Mouse (Mus musculus) adrenal gland, postnatal 4 days (tissue): ENCODE measurements around the gene Stfa3. TPM values are rescaled to one million over a fixed set of nuclear protein-coding genes. Genes with fewer than 3 reads are reported as not detected.
"Not testable (repeated sequence)": the region's sequence is repeated elsewhere in the genome, so short reads cannot be mapped to it uniquely, and the experiment has no call there.

Experiments
- DNase-seq, 2 experiments: peaks; one replicate each; pipeline ENCODE4 v3.0.0; 2021 to 2022; ENCODE audit warnings: low spot score in 2 of 2, mixed read lengths in 2 of 2
- long read RNA-seq, 2 experiments: library from polyadenylated mRNA; stranded (forward); transcript quantifications; one replicate each; pipeline ENCODE4 v2.0.0; 2021
- total RNA-seq, 2 experiments: library from RNA; stranded (reverse); gene quantifications; 2 replicates each; pipeline ENCODE4 v1.2.3; 2021

Stfa3 gene
- 10 to 100 TPM; 14.2 to 40.7 TPM for total RNA-seq
- long read RNA-seq, experiment 1, partial matches to known transcripts, result 0 of 2 reads
- long read RNA-seq, experiment 1, other reads (novel, unspliced or antisense), result 0 of 2 reads
- long read RNA-seq, experiment 2, partial matches to known transcripts, result 0 of 1 reads
- long read RNA-seq, experiment 2, other reads (novel, unspliced or antisense), result 0 of 1 reads

DNA sequence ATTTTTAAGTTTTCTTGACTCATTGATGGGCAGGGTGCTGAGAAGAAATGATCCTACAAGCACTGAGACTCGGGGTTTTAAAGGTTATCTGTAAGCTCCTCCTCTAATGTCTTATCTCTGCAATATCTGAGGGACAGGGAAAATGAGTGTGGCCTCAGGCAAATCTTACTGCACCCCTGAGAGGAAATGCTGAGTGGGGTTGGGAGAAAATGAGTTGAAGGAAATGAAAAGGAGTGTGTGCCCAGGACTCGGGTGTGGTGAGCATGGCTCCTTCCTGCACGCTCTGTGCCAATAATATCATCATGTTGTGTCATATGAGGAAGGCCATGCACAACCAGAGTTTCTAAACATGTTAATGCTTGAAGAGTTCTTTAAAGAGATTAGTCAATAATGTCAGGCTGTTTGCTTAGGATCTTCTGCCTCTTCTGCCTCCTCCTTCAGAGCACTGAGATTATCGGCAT lies at the start of gene Stfa3:
TSS of gene Stfa3 (minus strand) at position 51 of the 461 bp plus-strand sequence.
- DNase-seq, result no peak

DNA sequence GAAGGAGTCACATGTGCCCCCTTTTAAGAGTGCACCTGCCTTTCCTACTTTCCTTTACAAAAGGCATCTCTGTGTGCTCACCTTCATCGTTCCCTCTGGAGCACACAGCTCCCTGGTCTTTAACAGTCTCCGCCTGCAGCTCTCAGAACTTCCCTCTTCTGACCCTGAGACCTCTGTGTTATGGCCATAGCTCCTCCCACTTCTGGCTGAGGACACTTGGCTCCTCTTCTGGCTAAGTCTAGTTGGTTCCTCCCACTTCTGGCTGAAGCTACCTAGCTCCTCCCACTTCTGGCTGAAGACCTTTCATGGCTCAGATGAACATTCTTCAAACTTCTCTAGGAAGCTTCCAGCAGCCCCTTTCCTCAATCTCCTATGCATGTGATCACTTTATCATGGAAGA lies 47.1 kb upstream of the Stfa3 start:
- no peak for DNase-seq

DNA sequence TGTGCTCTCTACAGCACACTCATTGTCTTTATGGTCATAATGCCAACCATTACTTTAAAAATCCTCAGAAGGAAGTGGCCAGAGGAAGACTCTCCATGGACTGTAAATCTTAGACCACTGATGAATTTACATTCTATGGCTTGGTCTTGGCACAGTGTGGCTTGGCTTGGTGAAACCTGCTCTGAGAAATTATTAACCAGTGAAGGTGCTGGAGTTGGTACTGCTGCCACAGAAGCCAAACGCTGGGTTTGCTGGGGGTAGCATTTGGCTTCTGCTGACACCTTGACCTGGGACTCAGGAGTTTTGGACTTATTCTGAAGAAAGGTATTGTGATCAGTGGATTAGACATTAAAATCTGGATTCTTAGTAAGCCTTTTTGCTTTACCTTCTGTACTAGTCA lies 37.2 kb upstream of the Stfa3 start:
- no peak for DNase-seq

DNA sequence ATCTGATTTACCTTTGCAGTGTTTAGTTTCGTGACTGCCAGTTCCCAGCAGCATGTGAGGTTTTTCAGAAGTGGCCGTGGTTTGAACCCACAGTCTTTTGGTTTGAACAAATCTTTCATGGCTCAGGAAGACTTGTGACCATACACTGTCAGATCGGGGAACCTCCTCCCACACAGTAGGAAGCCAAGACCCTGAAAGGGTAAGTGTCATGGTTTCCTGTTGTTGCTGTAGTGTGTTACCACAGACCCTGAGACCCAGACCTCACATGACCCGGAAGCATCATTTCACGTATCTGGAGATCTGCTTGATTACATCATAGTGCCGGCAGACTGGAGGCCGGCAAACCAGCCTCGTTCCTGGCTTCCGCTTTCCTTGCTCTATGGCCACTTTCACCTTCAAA lies 21.7 kb upstream of the Stfa3 start:
- DNase-seq, result no peak

GRCm38 (mm10) chr16:36475530-36475929 lies 20.3 kb upstream of the Stfa3 start:
- no peak for DNase-seq

DNA sequence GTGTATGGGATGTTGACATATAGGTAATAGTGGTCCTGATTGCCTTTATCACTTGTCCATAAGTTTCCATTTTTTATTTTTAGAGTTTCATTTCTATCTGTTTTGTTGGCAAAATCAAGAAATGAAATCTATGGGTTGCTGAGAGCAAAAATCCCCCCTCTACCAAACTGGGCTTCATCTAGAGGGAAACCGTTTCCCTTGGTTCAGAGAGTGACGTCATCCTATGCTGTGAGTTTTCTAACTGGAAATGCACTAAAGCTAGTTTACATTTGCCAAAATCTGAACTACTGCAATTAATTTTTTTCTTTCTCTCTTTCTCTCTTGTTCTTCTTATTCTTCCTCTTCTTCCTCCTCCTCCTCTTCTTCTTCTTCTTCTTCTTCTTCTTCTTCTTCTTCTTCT lies 19.7 kb upstream of the Stfa3 start:
- DNase-seq, result no peak

DNA sequence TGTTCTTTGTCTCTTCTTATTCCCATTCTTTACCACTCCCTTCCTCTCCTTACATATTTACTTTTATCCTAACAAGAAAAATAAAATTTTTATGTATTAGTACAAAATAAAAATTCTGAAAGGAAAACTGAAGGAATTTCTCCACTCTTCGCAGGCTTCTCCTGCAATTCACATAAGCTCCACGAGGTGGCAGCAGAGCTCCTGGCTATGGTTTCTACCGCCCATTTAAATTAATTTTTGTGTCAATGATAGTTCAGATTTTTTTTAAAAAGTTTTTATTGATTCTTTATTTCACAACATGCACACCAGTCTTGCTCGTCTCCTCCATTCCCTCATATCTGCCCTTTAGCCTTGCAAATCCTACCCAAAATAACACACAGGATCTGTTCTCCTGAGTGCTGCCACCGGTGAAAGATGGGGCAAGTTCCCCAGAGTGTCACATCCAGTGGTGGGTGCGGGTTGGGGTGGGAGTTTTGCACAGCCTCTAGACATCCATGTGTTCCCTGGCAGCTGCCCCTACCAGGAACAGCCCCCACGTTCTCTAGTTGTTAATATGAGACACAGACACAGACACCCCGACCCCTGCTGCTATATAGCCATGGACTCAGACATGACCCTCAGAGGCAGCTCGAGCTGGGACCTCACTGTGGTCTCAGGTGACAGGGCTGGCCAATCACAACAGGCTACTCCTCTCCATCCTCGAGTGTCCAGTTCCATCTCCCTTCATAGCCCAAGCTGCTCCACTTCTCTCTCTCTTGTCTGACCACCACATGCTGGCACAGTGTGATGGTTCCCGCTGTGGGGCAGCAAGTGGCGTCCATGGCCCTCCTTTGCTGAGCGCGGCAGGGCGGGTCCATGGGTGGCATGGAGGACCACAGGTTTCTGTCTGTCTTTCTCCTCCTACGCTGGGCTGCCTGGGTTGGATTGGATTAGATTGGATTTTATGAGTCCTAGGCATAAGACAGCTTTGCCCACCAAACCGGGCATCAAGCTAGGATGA lies 18.3 kb upstream of the Stfa3 start:
- DNase-seq, result no peak

- no peak for DNase-seq
Measured at GRCm38 (mm10) chr16:36471066-36471633, 16.0 kb upstream of the Stfa3 start.

DNA sequence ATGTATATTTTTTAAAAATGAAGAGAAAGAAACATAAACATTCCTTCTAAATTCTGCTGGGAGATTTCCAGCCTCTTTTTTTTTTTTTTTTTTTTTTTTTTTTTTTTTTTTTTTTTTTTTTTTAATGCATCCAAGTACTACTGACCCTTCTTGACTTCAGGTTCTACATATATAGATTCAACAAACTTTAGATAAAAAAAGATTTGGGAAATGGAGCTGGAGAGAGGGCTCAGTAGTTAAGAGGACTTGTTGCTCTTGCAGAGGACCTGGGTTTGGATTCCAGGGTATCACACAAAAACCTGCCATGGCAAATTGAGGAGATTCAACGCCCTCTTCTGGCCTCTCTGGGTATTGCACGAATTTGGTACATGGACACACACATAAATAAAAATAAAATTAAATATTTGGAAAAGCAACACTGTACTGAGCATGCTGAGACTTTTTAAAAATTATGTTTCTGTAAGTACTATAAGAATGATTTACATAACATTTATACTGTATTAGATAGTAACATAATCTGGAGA lies 14.8 kb upstream of the Stfa3 start:
- no peak for DNase-seq

DNA sequence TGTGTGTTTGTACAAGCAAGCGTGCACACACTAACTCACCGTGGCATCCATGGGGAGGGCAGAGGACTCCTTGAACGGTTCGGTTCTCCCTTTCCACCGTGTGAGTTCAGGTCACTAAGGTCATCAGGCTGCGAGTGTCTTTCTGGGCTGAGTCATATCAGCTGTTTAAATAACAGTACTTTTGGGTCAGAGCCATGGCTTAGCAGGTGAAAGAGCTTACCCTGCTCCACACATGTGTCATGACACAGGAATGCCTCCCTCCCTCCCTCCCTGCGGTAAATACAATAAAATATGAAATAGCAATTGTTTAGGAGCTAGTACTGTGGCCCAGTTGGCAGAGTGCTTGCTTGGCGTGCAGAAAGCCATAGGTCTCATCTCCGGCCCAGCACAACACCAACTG lies 14.2 kb upstream of the Stfa3 start:
- DNase-seq, result no peak

- no peak for DNase-seq
Measured at GRCm38 (mm10) chr16:36468862-36469261, 13.7 kb upstream of the Stfa3 start.

DNA sequence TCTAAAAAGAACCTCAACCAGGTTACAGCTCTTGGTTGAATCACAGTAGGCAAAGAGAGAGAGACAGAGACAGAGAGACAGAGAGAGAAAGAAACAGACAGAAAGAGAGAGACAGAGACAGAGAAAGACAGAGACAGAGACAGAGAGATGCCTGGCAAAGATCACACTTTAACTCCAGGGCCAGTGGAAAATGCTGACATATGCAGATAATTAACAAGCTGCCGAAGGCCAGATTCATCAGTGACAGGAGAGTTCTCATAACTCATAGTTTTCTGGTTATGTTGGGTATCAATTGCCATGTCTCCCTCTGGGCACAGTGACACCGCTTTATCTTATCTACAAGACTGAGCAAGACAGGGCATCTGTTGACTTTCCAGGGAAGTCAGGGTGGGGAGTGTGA lies 12.7 kb upstream of the Stfa3 start:
- DNase-seq, result no peak

- no peak for DNase-seq
Measured at GRCm38 (mm10) chr16:36465436-36465835, 10.2 kb upstream of the Stfa3 start.

DNA sequence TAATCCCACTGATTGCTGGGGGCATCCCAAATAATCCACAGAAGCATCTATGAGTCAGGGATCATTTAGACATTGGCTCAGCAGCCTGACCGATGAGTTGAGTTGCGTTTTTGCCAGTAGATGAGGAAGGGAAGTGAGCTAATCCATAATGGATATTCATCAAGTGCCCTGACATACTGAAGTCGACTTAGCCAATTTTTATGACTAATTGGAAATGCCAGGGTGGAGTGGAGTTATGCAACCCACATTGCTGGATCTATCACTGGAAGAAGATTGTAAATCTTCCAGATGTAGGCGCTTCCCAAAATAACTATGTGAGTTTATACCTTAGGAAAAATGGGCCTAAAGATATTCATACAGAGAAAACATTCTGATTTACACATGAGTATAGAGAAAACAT lies 8.9 kb upstream of the Stfa3 start:
- DNase-seq, result no peak

GRCm38 (mm10) chr16:36460426-36460825 lies 5.2 kb upstream of the Stfa3 start:
- DNase-seq, result no peak

DNA sequence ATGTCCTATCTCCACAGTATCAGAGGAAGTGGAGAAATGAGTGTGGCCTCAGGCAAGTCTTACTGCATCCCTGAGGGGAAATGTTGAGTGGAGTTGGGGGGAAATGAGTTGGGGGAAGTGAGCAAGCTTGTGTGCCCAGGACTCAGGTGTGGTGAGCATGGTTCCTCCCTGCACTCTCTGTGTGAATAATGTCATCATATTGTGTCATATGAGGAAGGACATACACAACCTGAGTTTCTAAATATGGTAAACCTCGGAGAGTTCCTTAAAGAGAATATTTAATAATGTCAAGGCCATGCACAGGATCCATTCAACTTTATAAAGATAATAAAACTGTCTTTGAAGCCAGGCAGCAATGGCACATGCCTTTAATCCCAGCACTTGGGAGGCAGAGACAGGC lies 34.2 kb downstream of the Stfa3 start:
- not testable (repeated sequence) for DNase-seq

DNA sequence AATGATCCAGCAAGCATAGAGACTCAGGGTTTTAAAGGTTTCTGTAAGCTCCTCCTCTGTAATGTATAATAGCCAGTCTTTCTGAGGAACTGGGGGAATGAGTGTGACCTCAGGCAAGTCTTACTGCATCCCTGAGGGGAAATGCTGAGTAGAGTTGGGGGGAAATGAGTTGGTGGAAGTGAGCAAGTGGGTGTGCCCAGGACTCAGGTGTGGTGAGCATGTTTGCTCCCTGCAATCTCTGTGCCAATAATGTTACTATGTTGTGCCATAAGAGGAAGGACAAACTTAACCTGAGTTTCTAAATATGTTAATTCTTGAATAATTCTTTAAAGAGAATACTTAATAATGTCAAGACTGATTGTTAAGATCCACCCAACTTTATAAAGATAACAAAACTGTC lies 46.8 kb downstream of the Stfa3 start, which contains the start of gene Stfa2:
TSS of gene Stfa2 (minus strand) at position 101 of the 400 bp plus-strand sequence.
- no peak for DNase-seq

Other genes with a start within 250 kb of the Stfa3 start
- not detected for gene Gm5416, start 245.0 kb downstream of the Stfa3 start, total RNA-seq
- gene 2010005H15Rik, start 233.9 kb downstream of the Stfa3 start, total RNA-seq, result 1 to 10 TPM; 1.6 to 9.7 TPM
- 10 to 100 TPM; 28.2 to 83.6 TPM for gene Stfa1, start 178.4 kb downstream of the Stfa3 start, total RNA-seq
- gene BC117090, start 121.1 kb downstream of the Stfa3 start, total RNA-seq, result 1 to 10 TPM in 1 of 2 experiments, not detected in 1; 1.1 TPM
- gene BC100530, start 87.6 kb downstream of the Stfa3 start, total RNA-seq, result 10 to 100 TPM; 20.7 to 68.0 TPM
- gene Stfa2, start 46.9 kb downstream of the Stfa3 start, total RNA-seq, result 10 to 100 TPM in 1 of 2 experiments, 1 to 10 TPM in 1; 9.0 to 29.3 TPM
- gene Casr, start 106.7 kb upstream of the Stfa3 start, total RNA-seq, result 1 to 10 TPM in 1 of 2 experiments, under 1 TPM in 1; 0.14 to 2.9 TPM
- 1 to 10 TPM; 1.8 to 2.3 TPM for gene Cd86, start 210.7 kb upstream of the Stfa3 start, total RNA-seq
- 1 to 10 TPM in 1 of 2 experiments, under 1 TPM in 1; 0.14 to 3.0 TPM for gene Ildr1, start 238.6 kb upstream of the Stfa3 start, total RNA-seq